Mouse (Mus musculus): ENCODE results near the gene Pgam2. TPM values are rescaled to one million over a fixed set of nuclear protein-coding genes. Genes with fewer than 3 reads are reported as not detected.

Pgam2 gene
- total RNA-seq (2023), result not detected in 2 replicates

GRCm38 (mm10) chr11:5803551-5803981, at the start of gene Pgam2:
Gene Pgam2 (minus strand): TSS chr11:5803733.

GRCm38 (mm10) chr11:5837251-5838246, 34.0 kb upstream of the Pgam2 start, which contains the start of gene Polm:
Gene Polm (minus strand): TSS chr11:5838016.

GRCm38 (mm10) chr11:5788056-5789014, 15.2 kb downstream of the Pgam2 start, which contains the start of gene Dbnl:
Gene Dbnl (plus strand): TSS chr11:5788488.

GRCm38 (mm10) chr11:5761820-5762632, 41.5 kb downstream of the Pgam2 start, which contains the start of gene Urgcp:
Gene Urgcp (minus strand): TSS chr11:5762376.

Other genes with a start within 250 kb of the Pgam2 start
- not detected in 2 replicates for gene Ankrd36, start 234.0 kb downstream of the Pgam2 start, total RNA-seq (2023)
- 26.0 and 28.4 TPM in 2 replicates for gene Mrps24, start 88.1 kb downstream of the Pgam2 start, total RNA-seq (2023)
- 11.9 and 16.0 TPM in 2 replicates for gene Urgcp, start 41.4 kb downstream of the Pgam2 start, total RNA-seq (2023)
- 162 TPM in 2 replicates for gene Dbnl, start 15.2 kb downstream of the Pgam2 start, total RNA-seq (2023)
- 27.7 and 31.5 TPM in 2 replicates for gene Polm, start 34.3 kb upstream of the Pgam2 start, total RNA-seq (2023)
- not detected in 2 replicates for gene Aebp1, start 58.2 kb upstream of the Pgam2 start, total RNA-seq (2023)
- gene Pold2, start 74.6 kb upstream of the Pgam2 start, total RNA-seq (2023), result 17.2 and 22.8 TPM in 2 replicates
- gene Myl7, start 95.0 kb upstream of the Pgam2 start, total RNA-seq (2023), result not detected in 2 replicates
- not detected in 2 replicates for gene Gck, start 146.3 kb upstream of the Pgam2 start, total RNA-seq (2023)
- gene Ykt6, start 152.0 kb upstream of the Pgam2 start, total RNA-seq (2023), result 83.8 and 99.8 TPM in 2 replicates

Measured in neutrophil, adult 65 days (primary cell).